Mouse (Mus musculus): ENCODE data around the gene Wnt9b.

GRCm38 (mm10) chr11:103719436-103719835 is 30.2 kb downstream of the Wnt9b start:
- no peak for TF ChIP-seq EP300 (IDR thresholded peaks at IDR 0.05; ENCODE audit: low read depth)
- TF ChIP-seq CTCF (IDR thresholded peaks at IDR 0.05; ENCODE audit: low read depth): no peak
